Mouse (Mus musculus): Measurements from ENCODE around the gene Gm17469. TPM values are rescaled to one million over a fixed set of nuclear protein-coding genes. Genes with fewer than 3 reads are reported as not detected.

Gm17469 gene
- polyA plus RNA-seq (2015; fragmentation: Nextera tagmentation; extraction: Ambion mirVana): not detected in 2 replicates

DNA sequence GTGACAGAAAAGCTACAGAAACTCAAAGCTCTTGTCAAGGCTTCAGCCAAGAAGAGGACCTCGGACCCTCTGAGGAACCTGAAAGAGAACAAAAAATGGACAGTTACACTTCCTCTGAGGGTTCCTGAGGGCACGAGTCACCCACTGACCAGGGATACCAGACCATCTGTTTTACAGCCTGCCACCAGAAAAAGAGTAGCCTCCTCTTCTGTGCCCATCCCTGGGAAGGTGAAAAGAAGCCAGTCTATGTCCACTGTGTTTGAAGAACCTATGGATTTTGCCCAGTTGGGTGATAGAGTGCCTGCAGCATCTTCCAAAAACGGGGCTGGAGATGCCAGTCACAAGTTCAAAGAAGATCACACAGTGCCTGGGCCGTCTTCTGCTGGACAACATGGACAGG lies at the start of gene Gm17469:
Gene Gm17469, plus strand, starts transcription at position 301 of the 400 bp plus-strand sequence.

Other genes with a start within 250 kb of the Gm17469 start
- gene Gm17584, start 129.3 kb upstream of the Gm17469 start, polyA plus RNA-seq (2015; fragmentation: Nextera tagmentation; extraction: Ambion mirVana): not detected in 2 replicates